Mouse (Mus musculus): ENCODE results near the gene Cntn4. TPM values are rescaled to one million over a fixed set of nuclear protein-coding genes. Genes with fewer than 3 reads are reported as not detected.

The Cntn4 gene
- polyA plus RNA-seq, 1 experiment, result 9.0 TPM

GRCm38 (mm10) chr6:106743556-106744233 lies 1066.2 kb downstream of the Cntn4 start:
- TF ChIP-seq CTCF (IDR thresholded peaks at IDR 0.05; ENCODE audit: borderline replicate concordance, extremely low read depth, insufficient read depth, insufficient read length) (no peak), POLR2A (IDR thresholded peaks at IDR 0.05; ENCODE audit: borderline replicate concordance, extremely low read depth, insufficient read depth, insufficient read length, poor library complexity, severe bottlenecking) (no peak)
- DNase-seq (ENCODE audit: low read depth), result no peak

GRCm38 (mm10) chr6:106745673-106746394 lies 1068.4 kb downstream of the Cntn4 start:
- no peak for DNase-seq (ENCODE audit: low read depth)
- TF ChIP-seq POLR2A (IDR thresholded peaks at IDR 0.05; ENCODE audit: borderline replicate concordance, extremely low read depth, insufficient read depth, insufficient read length, poor library complexity, severe bottlenecking) (no peak), CTCF (IDR thresholded peaks at IDR 0.05; ENCODE audit: borderline replicate concordance, extremely low read depth, insufficient read depth, insufficient read length) (no peak)

DNA sequence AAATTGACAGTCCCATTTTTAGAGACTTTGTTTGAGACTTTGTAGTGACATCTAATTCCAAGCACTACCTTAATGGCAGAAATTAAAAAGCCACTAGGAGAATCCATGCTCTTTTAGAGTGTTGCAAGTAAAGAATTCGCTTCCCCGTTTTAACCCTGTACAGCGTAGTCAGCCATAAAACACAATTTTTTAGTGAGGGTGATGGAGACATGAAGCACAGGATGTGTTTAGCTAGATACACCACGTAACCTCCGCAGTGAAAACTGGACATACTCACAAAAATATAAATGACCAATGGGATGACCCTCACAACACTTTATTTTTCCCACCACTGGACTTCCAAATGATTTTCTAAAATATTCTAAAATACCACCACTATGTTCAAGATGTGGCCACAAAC lies 1069.8 kb downstream of the Cntn4 start:
- TF ChIP-seq POLR2A (IDR thresholded peaks at IDR 0.05; ENCODE audit: borderline replicate concordance, extremely low read depth, insufficient read depth, insufficient read length, poor library complexity, severe bottlenecking) (no peak), CTCF (IDR thresholded peaks at IDR 0.05; ENCODE audit: borderline replicate concordance, extremely low read depth, insufficient read depth, insufficient read length) (no peak)
- no peak for DNase-seq (ENCODE audit: low read depth)

DNA sequence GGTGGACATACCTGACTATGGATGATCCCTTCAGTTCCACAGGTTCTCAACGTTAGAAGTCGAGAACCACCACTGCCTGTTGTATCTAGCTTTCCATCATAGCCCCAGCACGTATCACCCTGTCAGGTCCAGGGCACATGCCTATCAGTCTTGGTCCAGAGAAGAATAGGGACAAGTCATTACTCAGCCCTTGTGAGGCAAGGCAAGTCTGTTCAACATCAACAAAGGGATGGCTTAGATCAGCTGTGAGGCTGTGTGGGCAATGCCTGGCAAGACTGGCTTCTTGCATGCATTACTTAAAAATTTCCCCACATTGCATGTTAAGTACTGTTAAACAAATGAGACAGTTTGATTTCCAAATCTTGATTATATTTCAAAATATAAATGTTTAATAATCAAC lies 1070.3 kb downstream of the Cntn4 start:
- no peak for DNase-seq (ENCODE audit: low read depth)
- TF ChIP-seq POLR2A (IDR thresholded peaks at IDR 0.05; ENCODE audit: borderline replicate concordance, extremely low read depth, insufficient read depth, insufficient read length, poor library complexity, severe bottlenecking) (no peak), CTCF (IDR thresholded peaks at IDR 0.05; ENCODE audit: borderline replicate concordance, extremely low read depth, insufficient read depth, insufficient read length) (no peak)

Data from brain, embryonic 14.5 days (tissue).